Mouse (Mus musculus) B cell, adult 2 months (primary cell): ENCODE results near the gene Cpa4.

Source experiments
- DNase-seq, 2 experiments: peaks; one replicate each; pipeline ENCODE4 v3.0.0; 2022

The Cpa4 gene

GRCm38 (mm10) chr6:30636186-30636842 is 68.1 kb downstream of the Cpa4 start:
- DNase-seq = no peak

- no peak for DNase-seq
These were observed 70.6 kb downstream of the Cpa4 start, which contains the start of gene Cpa1 for GRCm38 (mm10) chr6:30638674-30639268. Gene Cpa1, plus strand, starts transcription at chr6:30639218.
